In genomic region chr7:94706457-94706856, GRCm38 (mm10) we compare ENCODE assay signal across 23 mouse cellular contexts.
DNase-seq lines count a peak whose midpoint lies in the region; ATAC-seq and TF ChIP-seq lines count a peak whose summit lies in the region.
"Had no signal": no experiment of that assay in that cellular context is flagged by ENCODE, and none has a peak within 500 bp of the region (broad histone marks: within the 10 kb centered on the region; RNA-seq: fewer than 3 reads in every experiment).

No protein-coding gene starts in this region.

- TF ChIP-seq CTCF in forebrain, postnatal 0 days (IDR thresholded peaks at IDR 0.05; ENCODE audit: low read depth), result no peak
- TF ChIP-seq CTCF in hindbrain, postnatal 0 days (IDR thresholded peaks at IDR 0.05; ENCODE audit: low read depth), result no peak

- no peak overlapping the region for H3K4me2 ChIP-seq in forebrain, embryonic 12.5 days
- H3K4me2 ChIP-seq in forebrain, postnatal 0 days (ENCODE audit: low read depth), result no peak overlapping the region
- no peak overlapping the region for H3K4me2 ChIP-seq in forebrain, embryonic 14.5 days (ENCODE audit: low read length)
- H3K4me2 ChIP-seq in forebrain, embryonic 15.5 days (replicated peaks), result no peak overlapping the region
- H3K4me2 ChIP-seq in hindbrain, postnatal 0 days (ENCODE audit: low read depth, low read length), result no peak overlapping the region
- H3K4me2 ChIP-seq in midbrain, embryonic 14.5 days (ENCODE audit: low read length), result no peak overlapping the region
- H3K4me2 ChIP-seq: embryonic facial prominence, embryonic 12.5 days had no signal

- DNase-seq in forebrain, postnatal 0 days, result no peak
- DNase-seq in forebrain, embryonic 14.5 days (ENCODE audit: low spot score), result peak; percentile 52
- DNase-seq in forebrain, embryonic 10.5 days (ENCODE audit: extremely low spot score, low spot score), result no peak
- no peak for DNase-seq in hindbrain, postnatal 0 days (ENCODE audit: low spot score)
- DNase-seq in midbrain, embryonic 14.5 days, result no peak
- DNase-seq: adrenal gland, adult 8-10 months; adrenal gland, postnatal 14 days; adrenal gland, postnatal 36 days; B cell, adult 2 months; cerebellum, adult 11-12 months; cerebellum, adult 2 months; cerebellum, adult 9-10 months; cerebellum, postnatal 10 days; cerebellum, postnatal 25 days had no signal

- no peaks in the 10 kb centered on the region for H3K36me3 ChIP-seq in forebrain, embryonic 12.5 days (replicated peaks)
- H3K36me3 ChIP-seq in forebrain, postnatal 0 days (ENCODE audit: insufficient read depth), result no peaks in the 10 kb centered on the region
- H3K36me3 ChIP-seq in forebrain, embryonic 14.5 days (ENCODE audit: control insufficient read depth, insufficient read depth, low read length), result no peaks in the 10 kb centered on the region
- no peaks in the 10 kb centered on the region for H3K36me3 ChIP-seq in forebrain, embryonic 10.5 days (replicated peaks)
- no peaks in the 10 kb centered on the region for H3K36me3 ChIP-seq in forebrain, embryonic 15.5 days
- no peaks in the 10 kb centered on the region for H3K36me3 ChIP-seq in hindbrain, postnatal 0 days (ENCODE audit: insufficient read depth, low read length)
- H3K36me3 ChIP-seq in midbrain, embryonic 14.5 days (ENCODE audit: control insufficient read depth, insufficient read depth, low read length), result no peaks in the 10 kb centered on the region
- H3K36me3 ChIP-seq: embryonic facial prominence, embryonic 10.5 days; embryonic facial prominence, embryonic 12.5 days; G1E had no signal

- H3K27me3 ChIP-seq in forebrain, embryonic 12.5 days, result no peaks in the 10 kb centered on the region
- no peaks in the 10 kb centered on the region for H3K27me3 ChIP-seq in forebrain, postnatal 0 days (ENCODE audit: insufficient read depth, low read length)
- H3K27me3 ChIP-seq in forebrain, embryonic 14.5 days (replicated peaks; ENCODE audit: control insufficient read depth, insufficient read depth, low read length), result no peaks in the 10 kb centered on the region
- no peaks in the 10 kb centered on the region for H3K27me3 ChIP-seq in forebrain, embryonic 10.5 days (ENCODE audit: poor library complexity, severe bottlenecking)
- H3K27me3 ChIP-seq in forebrain, embryonic 15.5 days, result no peaks in the 10 kb centered on the region
- H3K27me3 ChIP-seq in hindbrain, postnatal 0 days (ENCODE audit: insufficient read depth, low read length), result no peaks in the 10 kb centered on the region
- H3K27me3 ChIP-seq in midbrain, embryonic 14.5 days (ENCODE audit: control insufficient read depth, insufficient read depth, low read length), result no peaks in the 10 kb centered on the region
- H3K27me3 ChIP-seq: CH12.LX; embryonic facial prominence, embryonic 12.5 days; Patski had no signal

- H3K27ac ChIP-seq in forebrain, embryonic 12.5 days, result no peak overlapping the region
- no peak overlapping the region for H3K27ac ChIP-seq in forebrain, postnatal 0 days (ENCODE audit: low read depth, low read length)
- H3K27ac ChIP-seq in forebrain, embryonic 14.5 days (ENCODE audit: low read depth, low read length), result no peak overlapping the region
- no peak overlapping the region for H3K27ac ChIP-seq in forebrain, embryonic 10.5 days
- H3K27ac ChIP-seq in forebrain, embryonic 15.5 days (replicated peaks), result no peak overlapping the region
- H3K27ac ChIP-seq in hindbrain, postnatal 0 days, result no peak overlapping the region
- no peak overlapping the region for H3K27ac ChIP-seq in midbrain, embryonic 14.5 days (replicated peaks; ENCODE audit: low read depth, low read length)
- H3K27ac ChIP-seq: embryonic facial prominence, embryonic 10.5 days; embryonic facial prominence, embryonic 12.5 days had no signal

- H3K9me3 ChIP-seq in forebrain, embryonic 12.5 days, result no peaks in the 10 kb centered on the region
- no peaks in the 10 kb centered on the region for H3K9me3 ChIP-seq in forebrain, postnatal 0 days (ENCODE audit: low read length)
- H3K9me3 ChIP-seq in forebrain, embryonic 14.5 days (replicated peaks; ENCODE audit: control insufficient read depth, low read length), result no peaks in the 10 kb centered on the region
- peaks cover 2% of the 10 kb centered on the region; the same call in 1 of the 2 replicates for H3K9me3 ChIP-seq in forebrain, embryonic 10.5 days
- no peaks in the 10 kb centered on the region for H3K9me3 ChIP-seq in forebrain, embryonic 15.5 days
- no peaks in the 10 kb centered on the region for H3K9me3 ChIP-seq in hindbrain, postnatal 0 days (ENCODE audit: low read length)
- no peaks in the 10 kb centered on the region for H3K9me3 ChIP-seq in midbrain, embryonic 14.5 days (ENCODE audit: control insufficient read depth, low read length)
- H3K9me3 ChIP-seq: embryonic facial prominence, embryonic 12.5 days had no signal

- no peaks in the 10 kb centered on the region for H3K4me1 ChIP-seq in forebrain, embryonic 12.5 days
- no peaks in the 10 kb centered on the region for H3K4me1 ChIP-seq in forebrain, postnatal 0 days (ENCODE audit: insufficient read depth)
- no peaks in the 10 kb centered on the region for H3K4me1 ChIP-seq in forebrain, embryonic 14.5 days (ENCODE audit: control insufficient read depth, insufficient read depth, low read length)
- H3K4me1 ChIP-seq in forebrain, embryonic 10.5 days, result no peaks in the 10 kb centered on the region
- H3K4me1 ChIP-seq in forebrain, embryonic 15.5 days, result no peaks in the 10 kb centered on the region
- no peaks in the 10 kb centered on the region for H3K4me1 ChIP-seq in hindbrain, postnatal 0 days (ENCODE audit: insufficient read depth, low read length)
- no peaks in the 10 kb centered on the region for H3K4me1 ChIP-seq in midbrain, embryonic 14.5 days (ENCODE audit: control insufficient read depth, insufficient read depth, low read length)
- H3K4me1 ChIP-seq: embryonic facial prominence, embryonic 10.5 days; embryonic facial prominence, embryonic 12.5 days had no signal

- 0 out of 2 replicates have a peak, but pooled peaks have one; percentile 20 for ATAC-seq in forebrain, embryonic 12.5 days (ENCODE audit: low FRiP score)
- no peak for ATAC-seq in forebrain, postnatal 0 days
- ATAC-seq in forebrain, embryonic 14.5 days, result peak; percentile 68; the same call in 1 of the 2 replicates
- ATAC-seq in forebrain, embryonic 15.5 days (replicated peaks), result peak; percentile 86
- no peak for ATAC-seq in hindbrain, postnatal 0 days
- ATAC-seq in midbrain, embryonic 14.5 days (ENCODE audit: low FRiP score, low TSS enrichment), result no peak
- ATAC-seq: activated CD4-positive, CD25-positive, alpha-beta regulatory T cell, adult 4 months; CD4-positive, CD25-positive, alpha-beta regulatory T cell, adult 4 months; Patski had no signal

- H3K9ac ChIP-seq in forebrain, embryonic 12.5 days, result no peak overlapping the region
- H3K9ac ChIP-seq in forebrain, postnatal 0 days, result no peak overlapping the region
- H3K9ac ChIP-seq in forebrain, embryonic 14.5 days (ENCODE audit: low read length), result no peak overlapping the region
- no peak overlapping the region for H3K9ac ChIP-seq in forebrain, embryonic 15.5 days (replicated peaks)
- no peak overlapping the region for H3K9ac ChIP-seq in hindbrain, postnatal 0 days (replicated peaks; ENCODE audit: low read length)
- no peak overlapping the region for H3K9ac ChIP-seq in midbrain, embryonic 14.5 days (replicated peaks; ENCODE audit: low read length)
- H3K9ac ChIP-seq: embryonic facial prominence, embryonic 12.5 days had no signal

- no peak overlapping the region for H3K4me3 ChIP-seq in forebrain, embryonic 12.5 days (replicated peaks)
- no peak overlapping the region for H3K4me3 ChIP-seq in forebrain, postnatal 0 days (ENCODE audit: low read depth, low read length)
- no peak overlapping the region for H3K4me3 ChIP-seq in forebrain, embryonic 14.5 days (ENCODE audit: low read depth, low read length)
- no peak overlapping the region for H3K4me3 ChIP-seq in forebrain, embryonic 10.5 days
- H3K4me3 ChIP-seq in forebrain, embryonic 15.5 days, result no peak overlapping the region
- H3K4me3 ChIP-seq in hindbrain, postnatal 0 days (ENCODE audit: low read length), result no peak overlapping the region
- H3K4me3 ChIP-seq in midbrain, embryonic 14.5 days (replicated peaks; ENCODE audit: low read depth, low read length), result no peak overlapping the region
- H3K4me3 ChIP-seq: embryonic facial prominence, embryonic 10.5 days; embryonic facial prominence, embryonic 12.5 days had no signal

Comparison
In these comparisons a context has a peak if more than half of its experiments do, and no peak if none do; other contexts are left out.
1. ATAC-seq: peak in forebrain, embryonic 12.5 days (single experiment), forebrain, embryonic 14.5 days (single experiment) and forebrain, embryonic 15.5 days (single experiment); none in forebrain, postnatal 0 days (single experiment), hindbrain, postnatal 0 days (single experiment) and midbrain, embryonic 14.5 days (single experiment).